Mouse (Mus musculus) olfactory bulb, adult 2 months (tissue): ENCODE results near the gene Pbx3.

Experiments used
- CTCF ChIP-seq: fragments of 200-500 bp; IDR thresholded peaks from 2 replicates; pipeline ENCODE4 v1.5.1; 2012; ENCODE audit warnings: low read depth, mild to moderate bottlenecking, low read length, moderate library complexity; ENCODE audit not compliant: insufficient read depth
- POLR2A ChIP-seq: fragments of 200-500 bp; IDR thresholded peaks from 2 replicates; pipeline ENCODE4 v1.6.1; 2012; ENCODE audit warnings: mild to moderate bottlenecking, low read depth, low read length, moderate library complexity; ENCODE audit not compliant: insufficient read depth

DNA sequence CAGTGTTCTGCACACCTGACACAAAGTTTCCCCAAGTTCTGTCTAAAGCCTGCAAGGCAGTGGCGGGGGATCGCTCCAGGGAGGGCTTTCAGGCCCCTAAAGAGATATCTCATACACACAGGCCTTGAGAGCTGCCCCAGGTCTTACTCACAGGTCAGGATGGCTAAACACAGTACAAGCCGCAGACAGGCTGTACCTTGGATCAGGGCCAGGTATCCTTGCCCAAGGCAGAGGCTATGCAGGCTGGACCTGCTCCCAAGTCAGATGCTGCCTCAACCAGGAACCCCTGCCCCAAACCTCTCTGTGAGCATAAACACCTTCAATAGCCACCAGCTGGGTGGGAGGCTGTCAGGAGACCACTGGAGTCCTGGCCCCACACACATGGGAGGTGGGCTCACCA, 215.2 kb downstream of the Pbx3 start:
- TF ChIP-seq CTCF (no peak), POLR2A (no peak)
